Comparison of ENCODE assay signal across 8 mouse cellular contexts in the genomic region with DNA sequence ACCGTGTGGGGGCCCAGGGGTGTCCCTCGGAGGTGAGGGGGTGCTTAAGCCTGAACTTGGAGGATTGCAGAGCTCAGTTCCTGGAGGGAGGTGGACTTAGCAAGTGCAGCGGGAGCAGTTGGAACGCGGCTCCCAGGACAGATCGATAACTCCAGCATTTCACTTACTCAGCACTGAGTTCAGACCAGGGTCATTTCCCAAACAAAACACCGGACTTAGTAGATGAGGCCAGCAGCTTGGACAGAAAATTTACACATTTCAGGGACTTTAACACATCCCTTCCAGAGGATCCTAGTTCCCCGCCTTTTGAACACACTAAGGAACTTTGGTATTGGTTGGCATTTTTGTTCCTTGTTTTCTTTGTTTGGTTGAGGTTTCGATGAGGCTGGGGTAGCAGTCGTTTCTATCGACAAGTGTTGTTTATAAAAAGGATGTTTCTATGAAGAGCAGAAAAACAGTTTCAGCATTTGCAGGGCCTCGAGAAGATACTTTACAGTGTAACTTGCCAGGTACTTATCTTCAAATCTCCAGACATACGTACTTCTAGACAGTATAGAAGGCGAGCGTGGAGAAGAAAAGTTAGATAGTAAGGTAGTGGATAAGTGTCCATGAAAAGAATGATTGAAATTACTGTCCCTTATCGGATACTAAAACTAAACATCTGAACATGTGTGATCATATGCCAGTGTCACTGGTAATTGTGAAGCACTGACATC. TPM values are rescaled to one million over a fixed set of nuclear protein-coding genes. Genes with fewer than 3 reads are reported as not detected.
A peak's percentile ranks its signal among the peaks of the same experiment; 100 is the strongest.
DNase-seq lines count a peak whose midpoint lies in the region; ATAC-seq and TF ChIP-seq lines count a peak whose summit lies in the region.

No protein-coding gene starts in this region.

- peak overlapping the region; percentile 99 for H3K9ac ChIP-seq in intestine, embryonic 15.5 days
- peak overlapping the region; percentile 100 for H3K9ac ChIP-seq in midbrain, postnatal 0 days (replicated peaks; ENCODE audit: low read length, poor library complexity, severe bottlenecking)

- TF ChIP-seq CTCF in thymus, adult 2 months (IDR thresholded peaks at IDR 0.05; ENCODE audit: borderline replicate concordance, control insufficient read depth, extremely low read depth, insufficient read depth, low read length, poor library complexity), result no peak
- no peak for TF ChIP-seq CTCF in midbrain, postnatal 0 days (IDR thresholded peaks at IDR 0.05)

- WGBS in thymus, adult 2 months, result 4% methylated on average over 16 of the region's 16 CpGs
- 5% methylated on average over 16 of the region's 16 CpGs for WGBS in intestine, embryonic 15.5 days
- WGBS in midbrain, postnatal 0 days, result 13% methylated on average over 16 of the region's 16 CpGs

- H3K27me3 ChIP-seq in thymus, adult 2 months (ENCODE audit: control insufficient read depth, insufficient read depth, low read length), result no peaks in the 10 kb centered on the region
- H3K27me3 ChIP-seq in intestine, embryonic 15.5 days (replicated peaks), result no peaks in the 10 kb centered on the region
- no peaks in the 10 kb centered on the region for H3K27me3 ChIP-seq in midbrain, postnatal 0 days (ENCODE audit: insufficient read depth, low read length)

- ATAC-seq in cerebellum, adult (ENCODE audit: insufficient number of reproducible peaks, low FRiP score, low TSS enrichment), result 0 out of 2 replicates have a peak, but pooled peaks have one; percentile 2
- ATAC-seq in intestine, embryonic 15.5 days, result peak; percentile 29
- ATAC-seq in midbrain, postnatal 0 days (ENCODE audit: low FRiP score), result no peak

- no peaks in the 10 kb centered on the region for H3K9me3 ChIP-seq in intestine, embryonic 15.5 days
- H3K9me3 ChIP-seq in midbrain, postnatal 0 days (ENCODE audit: low read length), result no peaks in the 10 kb centered on the region

- no peaks in the 10 kb centered on the region for H3K36me3 ChIP-seq in thymus, adult 2 months (ENCODE audit: control insufficient read depth, insufficient read depth, low read length)
- H3K36me3 ChIP-seq in intestine, embryonic 15.5 days, result 0 out of 2 replicates have a peak, but pooled peaks cover 3% of the 10 kb centered on the region
- H3K36me3 ChIP-seq in midbrain, postnatal 0 days (ENCODE audit: insufficient read depth, low read length), result no peaks in the 10 kb centered on the region

- H3K4me2 ChIP-seq in intestine, embryonic 15.5 days (replicated peaks), result peak overlapping the region; percentile 68
- peak overlapping the region; percentile 80 for H3K4me2 ChIP-seq in midbrain, postnatal 0 days (ENCODE audit: low read depth, low read length, poor library complexity, severe bottlenecking)

- no peak for DNase-seq in cerebellum, postnatal 14 days
- no peak for DNase-seq in thymus, adult 2 months
- DNase-seq in thymus, adult 18-20 months, result no peak
- peak; percentile 14 for DNase-seq in midbrain, postnatal 0 days (ENCODE audit: low spot score)
- no peak for DNase-seq in gastrocnemius, postnatal 10 days
- no peak for DNase-seq in cerebellum, postnatal 36 days

- no peak for TF ChIP-seq POLR2A in thymus, adult 2 months (IDR thresholded peaks at IDR 0.05; ENCODE audit: control insufficient read depth, extremely low read depth, insufficient read depth, low read length, poor library complexity)

- peak overlapping the region; percentile 85 for H3K27ac ChIP-seq in thymus, adult 2 months (ENCODE audit: control insufficient read depth, insufficient read depth, low read length)
- peak overlapping the region; percentile 98 for H3K27ac ChIP-seq in intestine, embryonic 15.5 days
- H3K27ac ChIP-seq in midbrain, postnatal 0 days (ENCODE audit: low read depth, low read length), result peak overlapping the region; percentile 99

- H3K4me3 ChIP-seq in thymus, adult 2 months (ENCODE audit: control insufficient read depth, insufficient read depth, low read length), result peak overlapping the region; percentile 88
- H3K4me3 ChIP-seq in intestine, embryonic 15.5 days (replicated peaks), result peak overlapping the region; percentile 97
- H3K4me3 ChIP-seq in midbrain, postnatal 0 days (ENCODE audit: low read depth, low read length), result peak overlapping the region; percentile 83

- peaks cover 3% of the 10 kb centered on the region; the same call in 1 of the 2 replicates for H3K4me1 ChIP-seq in thymus, adult 2 months (replicated peaks; ENCODE audit: control insufficient read depth, insufficient read depth, low read length)
- peaks cover 8% of the 10 kb centered on the region; the same call in 1 of the 2 replicates for H3K4me1 ChIP-seq in intestine, embryonic 15.5 days (replicated peaks)
- peaks cover 5% of the 10 kb centered on the region for H3K4me1 ChIP-seq in midbrain, postnatal 0 days (ENCODE audit: insufficient read depth, low read length)

RNA-seq across cellular contexts. Expression of a gene that starts 1.4 kb away (rescaled TPM):
- polyA plus RNA-seq in thymus, adult 2 months (2012; rRNA removed), result 31.2 and 37.2 TPM in 2 replicates
- 33.3 and 43.3 TPM in 2 replicates for polyA plus RNA-seq in intestine, embryonic 15.5 days (2015; fragmentation: Nextera tagmentation; extraction: Ambion mirVana)
- 136 and 214 TPM in 2 replicates for total RNA-seq in midbrain, postnatal 0 days (2014; rRNA removed)
- polyA plus RNA-seq in midbrain, postnatal 0 days (2015; fragmentation: Nextera tagmentation; extraction: Ambion mirVana), result 40.8 and 55.8 TPM in 2 replicates
- total RNA-seq in gastrocnemius, postnatal 10 days (2021), result 10 to 100 TPM; 59.2 to 73.7 TPM
